Mouse (Mus musculus) gastrocnemius, postnatal 10 days (tissue): ENCODE measurements around the gene Gm10762. TPM values are rescaled to one million over a fixed set of nuclear protein-coding genes. Genes with fewer than 3 reads are reported as not detected.

Experiments used
- microRNA-seq, 2 experiments: library from miRNA; unstranded; fragments of <30 nt; microRNA quantifications; one replicate each; pipeline ENCODE4 v1.2.0; 2021
- total RNA-seq, 2 experiments: library from RNA; stranded (reverse); gene quantifications; 2 replicates each; pipeline ENCODE4 v1.2.3; 2021

Gene Gm10762
- total RNA-seq, 2 experiments from 2014 or later, result 11.2 to 15.6 TPM

Small RNA genes within 50 kb of the gene (microRNA-seq; reads per million reads assigned to microRNA genes)
- gene Gm22859, result 0 reads per million in 2 experiments

Other genes with a start within 250 kb of the Gm10762 start
- gene Tmem87b, start 149.6 kb downstream of the Gm10762 start, total RNA-seq, result 10 to 100 TPM; 16.2 to 19.3 TPM
- gene Fbln7, start 104.7 kb downstream of the Gm10762 start, total RNA-seq, result 10 to 100 TPM; 12.1 to 12.8 TPM
- gene Zc3h8, start 23.6 kb downstream of the Gm10762 start, total RNA-seq, result 1 to 10 TPM; 5.7 to 5.9 TPM
- 1 to 10 TPM; 8.3 to 8.9 TPM for gene Zc3h6, start 323 bp downstream of the Gm10762 start, total RNA-seq
- gene Vinac1, start 80.4 kb upstream of the Gm10762 start, total RNA-seq, result under 1 TPM in 1 of 2 experiments, not detected in 1; 0.07 TPM
- 10 to 100 TPM in 1 of 2 experiments, 1 to 10 TPM in 1; 8.9 to 11.2 TPM for gene Ttl, start 98.2 kb upstream of the Gm10762 start, total RNA-seq
- 10 to 100 TPM; 10.4 to 15.1 TPM for gene Polr1b, start 133.3 kb upstream of the Gm10762 start, total RNA-seq
- gene Chchd5, start 162.0 kb upstream of the Gm10762 start, total RNA-seq, result 10 to 100 TPM in 1 of 2 experiments, 1 to 10 TPM in 1; 9.1 to 10.2 TPM
- 10 to 100 TPM in 1 of 2 experiments, 1 to 10 TPM in 1; 6.9 to 13.4 TPM for gene Slc20a1, start 231.0 kb upstream of the Gm10762 start, total RNA-seq